Mouse (Mus musculus): Measurements from ENCODE around the gene Nt5e. TPM values are rescaled to one million over a fixed set of nuclear protein-coding genes. Genes with fewer than 3 reads are reported as not detected.
A peak's percentile ranks its signal among the peaks of the same experiment; 100 is the strongest.

The Nt5e gene
- polyA plus RNA-seq, 1 experiment, result 16.1 TPM

DNA sequence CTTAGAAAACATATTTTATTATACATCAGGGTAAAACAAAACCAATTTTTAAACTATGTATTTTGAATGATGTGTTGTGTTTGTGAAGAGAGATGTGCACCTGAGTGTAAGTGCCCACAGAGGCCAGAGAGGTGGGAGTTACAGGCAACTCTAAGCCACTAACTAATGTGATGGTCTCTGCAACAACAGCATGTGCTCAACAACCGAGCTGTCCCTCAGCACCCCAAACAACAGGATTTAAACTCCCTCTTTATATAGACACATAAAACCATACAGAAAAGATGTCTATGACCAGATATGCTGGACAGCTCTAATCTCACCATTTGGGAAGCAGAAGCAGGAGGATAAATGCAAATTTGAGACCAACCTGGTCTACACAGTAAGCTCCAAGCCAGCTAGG is 53.5 kb downstream of the Nt5e start:
- DNase-seq, result no peak
- no peaks in the 10 kb centered on the region for H3K27me3 ChIP-seq (replicated peaks; ENCODE audit: control insufficient read depth, insufficient read depth, low read length)
- no peaks in the 10 kb centered on the region for H3K4me1 ChIP-seq (ENCODE audit: control insufficient read depth, insufficient read depth, low read length)
- TF ChIP-seq CTCF (conservative IDR thresholded peaks at IDR 0.05; ENCODE audit: insufficient read depth, insufficient read length, low read depth, low read length), result no peak
- TF ChIP-seq POLR2A (IDR thresholded peaks at IDR 0.05; ENCODE audit: low read depth, low read length), result no peak
- peaks cover 4% of the 10 kb centered on the region for H3K36me3 ChIP-seq (ENCODE audit: control insufficient read depth, insufficient read depth, low read length)
- H3K4me3 ChIP-seq (ENCODE audit: insufficient read depth, low read depth, low read length), result no peak overlapping the region
- WGBS, result 80% methylated on average over 1 of the region's 1 CpGs
- no peak overlapping the region for H3K27ac ChIP-seq (ENCODE audit: insufficient read depth, low read depth, low read length)

DNA sequence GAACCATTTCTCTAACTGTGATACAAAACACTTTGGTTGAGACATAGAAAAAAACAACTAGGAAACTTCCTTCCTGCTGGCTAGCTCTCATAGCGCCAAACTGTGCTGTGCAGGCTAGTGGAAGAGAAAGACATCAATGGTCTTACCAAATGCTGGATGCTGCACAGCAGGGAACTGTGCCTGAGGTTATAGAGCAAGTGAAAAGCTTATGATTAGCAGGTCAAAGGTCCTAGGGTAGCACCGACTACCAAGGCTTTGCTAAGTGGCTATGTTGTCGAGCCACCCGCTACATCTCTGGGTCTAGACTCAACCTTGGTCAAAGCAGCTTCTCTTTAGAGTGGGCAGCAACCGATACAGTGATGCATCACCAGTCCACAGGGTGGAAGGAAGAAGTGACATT is 61.8 kb downstream of the Nt5e start:
- no peaks in the 10 kb centered on the region for H3K4me1 ChIP-seq (ENCODE audit: control insufficient read depth, insufficient read depth, low read length)
- no peak for TF ChIP-seq POLR2A (IDR thresholded peaks at IDR 0.05; ENCODE audit: low read depth, low read length)
- no peak for TF ChIP-seq CTCF (conservative IDR thresholded peaks at IDR 0.05; ENCODE audit: insufficient read depth, insufficient read length, low read depth, low read length)
- no peak for DNase-seq
- no peaks in the 10 kb centered on the region for H3K27me3 ChIP-seq (replicated peaks; ENCODE audit: control insufficient read depth, insufficient read depth, low read length)
- no peak overlapping the region for H3K27ac ChIP-seq (ENCODE audit: insufficient read depth, low read depth, low read length)
- no peak overlapping the region for H3K4me3 ChIP-seq (ENCODE audit: insufficient read depth, low read depth, low read length)
- WGBS, result 89% methylated on average over 5 of the region's 5 CpGs
- H3K36me3 ChIP-seq (ENCODE audit: control insufficient read depth, insufficient read depth, low read length), result peaks cover 5% of the 10 kb centered on the region

DNA sequence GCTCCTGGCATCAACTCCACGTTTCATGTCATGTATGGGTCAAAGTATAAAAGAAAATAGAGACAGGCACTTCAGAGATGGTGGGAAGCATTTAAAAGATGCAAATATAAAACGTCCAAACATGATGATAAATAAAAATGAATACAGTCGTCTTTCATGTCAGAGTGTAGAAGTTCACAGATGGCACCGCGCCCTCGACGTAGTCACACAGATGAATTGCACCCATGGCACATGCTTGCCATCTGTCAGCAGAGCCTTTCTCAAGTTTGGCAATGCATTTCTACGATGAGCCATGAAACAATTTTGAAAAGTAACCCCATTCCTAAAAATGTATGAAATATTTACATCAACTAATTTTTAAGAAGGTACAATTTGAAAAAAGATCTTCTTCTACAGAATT is 67.9 kb downstream of the Nt5e start:
- H3K36me3 ChIP-seq (ENCODE audit: control insufficient read depth, insufficient read depth, low read length), result peaks cover 7% of the 10 kb centered on the region
- no peaks in the 10 kb centered on the region for H3K27me3 ChIP-seq (replicated peaks; ENCODE audit: control insufficient read depth, insufficient read depth, low read length)
- H3K27ac ChIP-seq (ENCODE audit: insufficient read depth, low read depth, low read length), result no peak overlapping the region
- H3K4me3 ChIP-seq (ENCODE audit: insufficient read depth, low read depth, low read length), result no peak overlapping the region
- 83% methylated on average over 8 of the region's 8 CpGs for WGBS
- no peak for TF ChIP-seq CTCF (conservative IDR thresholded peaks at IDR 0.05; ENCODE audit: insufficient read depth, insufficient read length, low read depth, low read length)
- TF ChIP-seq POLR2A (IDR thresholded peaks at IDR 0.05; ENCODE audit: low read depth, low read length), result no peak
- DNase-seq, result no peak
- no peaks in the 10 kb centered on the region for H3K4me1 ChIP-seq (ENCODE audit: control insufficient read depth, insufficient read depth, low read length)

DNA sequence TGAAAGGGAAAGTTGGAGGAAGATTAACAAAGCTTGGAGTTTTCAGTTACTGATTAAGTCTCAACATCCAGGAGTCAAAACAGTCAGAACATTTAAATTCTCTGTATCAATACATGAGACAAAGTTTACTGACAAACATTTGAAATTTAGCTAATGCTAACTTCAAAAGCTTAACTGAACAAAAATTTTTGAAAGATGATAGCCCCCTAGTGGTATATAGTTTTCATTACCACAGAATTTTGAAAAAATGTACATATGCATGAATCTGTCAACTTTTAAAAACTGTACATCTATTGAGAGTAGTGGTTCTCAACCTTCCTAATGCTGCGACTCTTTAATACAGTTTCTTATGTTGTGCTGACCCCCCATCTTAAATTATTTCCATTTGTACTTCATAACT is 71.5 kb downstream of the Nt5e start:
- Histone ChIP-seq H3K4me1 (ENCODE audit: control insufficient read depth, insufficient read depth, low read length) (no peaks in the 10 kb centered on the region), H3K27ac (ENCODE audit: insufficient read depth, low read depth, low read length) (no peak overlapping the region), H3K4me3 (ENCODE audit: insufficient read depth, low read depth, low read length) (no peak overlapping the region), H3K27me3 (replicated peaks; ENCODE audit: control insufficient read depth, insufficient read depth, low read length) (no peaks in the 10 kb centered on the region), H3K36me3 (ENCODE audit: control insufficient read depth, insufficient read depth, low read length) (peaks cover 9% of the 10 kb centered on the region)
- no peak for TF ChIP-seq CTCF (conservative IDR thresholded peaks at IDR 0.05; ENCODE audit: insufficient read depth, insufficient read length, low read depth, low read length)
- no peak for TF ChIP-seq POLR2A (IDR thresholded peaks at IDR 0.05; ENCODE audit: low read depth, low read length)
- DNase-seq, result no peak
- 85% methylated on average over 1 of the region's 1 CpGs for WGBS

DNA sequence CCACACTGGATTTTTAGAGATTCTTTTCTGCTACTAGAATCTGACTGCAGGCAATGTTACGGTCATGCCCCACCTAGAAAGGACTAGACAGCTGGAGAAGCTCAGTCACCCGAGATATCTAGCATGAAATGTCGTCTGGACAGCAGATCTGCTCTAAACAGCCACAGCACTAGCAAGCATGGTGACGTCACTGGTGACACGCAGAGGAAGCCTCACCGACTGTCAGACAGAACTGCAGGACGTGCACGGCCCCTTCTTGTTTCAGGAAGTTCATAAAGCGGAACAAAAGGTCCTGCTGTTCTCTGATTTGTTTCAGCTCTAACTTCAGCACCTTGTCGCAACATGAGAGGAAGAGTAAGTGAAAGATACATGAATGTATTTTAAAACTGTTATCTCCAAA is 77.1 kb downstream of the Nt5e start:
- Histone ChIP-seq H3K27ac (ENCODE audit: insufficient read depth, low read depth, low read length) (no peak overlapping the region), H3K36me3 (ENCODE audit: control insufficient read depth, insufficient read depth, low read length) (peaks cover 4% of the 10 kb centered on the region; the same call in 1 of the 2 replicates), H3K4me3 (ENCODE audit: insufficient read depth, low read depth, low read length) (no peak overlapping the region), H3K4me1 (ENCODE audit: control insufficient read depth, insufficient read depth, low read length) (no peaks in the 10 kb centered on the region), H3K27me3 (replicated peaks; ENCODE audit: control insufficient read depth, insufficient read depth, low read length) (no peaks in the 10 kb centered on the region)
- peak; percentile 6 for DNase-seq
- TF ChIP-seq POLR2A (IDR thresholded peaks at IDR 0.05; ENCODE audit: low read depth, low read length) (no peak), CTCF (conservative IDR thresholded peaks at IDR 0.05; ENCODE audit: insufficient read depth, insufficient read length, low read depth, low read length) (no peak)
- 54% methylated on average over 10 of the region's 10 CpGs for WGBS

DNA sequence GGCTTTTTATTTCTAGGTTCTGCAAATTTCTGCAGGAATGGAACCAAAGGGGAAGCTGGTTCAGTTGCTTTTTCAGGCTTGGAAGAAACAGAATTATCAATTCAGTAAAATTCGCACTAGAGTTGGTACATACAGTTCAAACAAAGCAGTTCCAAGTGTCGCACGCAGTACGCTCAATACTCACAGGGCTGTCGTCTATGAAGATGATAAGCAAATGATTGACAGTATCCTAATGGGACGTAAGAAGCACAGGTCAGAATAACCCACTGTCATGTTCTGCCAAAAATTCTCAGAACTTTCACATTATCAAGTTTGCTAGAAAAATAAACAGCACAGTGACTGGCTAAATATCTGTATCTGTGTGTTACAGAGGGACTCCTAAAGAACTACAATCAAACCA is 77.5 kb downstream of the Nt5e start:
- no peak for TF ChIP-seq CTCF (conservative IDR thresholded peaks at IDR 0.05; ENCODE audit: insufficient read depth, insufficient read length, low read depth, low read length)
- TF ChIP-seq POLR2A (IDR thresholded peaks at IDR 0.05; ENCODE audit: low read depth, low read length), result no peak
- no peak for DNase-seq
- Histone ChIP-seq H3K36me3 (ENCODE audit: control insufficient read depth, insufficient read depth, low read length) (peaks cover 4% of the 10 kb centered on the region; the same call in 1 of the 2 replicates), H3K4me1 (ENCODE audit: control insufficient read depth, insufficient read depth, low read length) (no peaks in the 10 kb centered on the region), H3K4me3 (ENCODE audit: insufficient read depth, low read depth, low read length) (no peak overlapping the region), H3K27me3 (replicated peaks; ENCODE audit: control insufficient read depth, insufficient read depth, low read length) (no peaks in the 10 kb centered on the region), H3K27ac (ENCODE audit: insufficient read depth, low read depth, low read length) (no peak overlapping the region)
- WGBS, result 91% methylated on average over 6 of the region's 6 CpGs

DNA sequence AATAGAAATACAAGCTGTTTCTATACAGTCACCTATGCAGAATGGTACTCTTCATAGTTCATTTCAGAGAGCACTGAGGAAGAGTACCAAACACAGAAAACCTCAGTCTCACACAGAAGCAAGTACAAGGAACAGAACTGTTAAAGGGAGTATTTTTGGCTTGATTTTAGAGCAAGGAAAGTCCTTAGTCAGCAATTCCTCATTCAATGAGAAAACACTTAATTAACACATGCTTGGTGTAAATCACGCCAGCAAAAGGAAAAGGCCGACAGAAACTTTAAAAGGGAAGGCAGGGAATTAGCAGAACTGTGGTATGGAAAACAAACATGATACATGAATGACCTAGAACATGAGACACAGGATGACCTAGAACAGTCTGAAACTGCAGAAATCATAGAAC is 83.0 kb downstream of the Nt5e start:
- H3K27ac ChIP-seq (ENCODE audit: insufficient read depth, low read depth, low read length), result no peak overlapping the region
- H3K27me3 ChIP-seq (replicated peaks; ENCODE audit: control insufficient read depth, insufficient read depth, low read length), result no peaks in the 10 kb centered on the region
- H3K4me1 ChIP-seq (ENCODE audit: control insufficient read depth, insufficient read depth, low read length), result no peaks in the 10 kb centered on the region
- peaks cover 1% of the 10 kb centered on the region; the same call in 1 of the 2 replicates for H3K36me3 ChIP-seq (ENCODE audit: control insufficient read depth, insufficient read depth, low read length)
- TF ChIP-seq POLR2A (IDR thresholded peaks at IDR 0.05; ENCODE audit: low read depth, low read length) (no peak), CTCF (conservative IDR thresholded peaks at IDR 0.05; ENCODE audit: insufficient read depth, insufficient read length, low read depth, low read length) (no peak)
- DNase-seq, result no peak
- 62% methylated on average over 2 of the region's 2 CpGs for whole genome bisulfite sequencing
- H3K4me3 ChIP-seq (ENCODE audit: insufficient read depth, low read depth, low read length), result no peak overlapping the region

DNA sequence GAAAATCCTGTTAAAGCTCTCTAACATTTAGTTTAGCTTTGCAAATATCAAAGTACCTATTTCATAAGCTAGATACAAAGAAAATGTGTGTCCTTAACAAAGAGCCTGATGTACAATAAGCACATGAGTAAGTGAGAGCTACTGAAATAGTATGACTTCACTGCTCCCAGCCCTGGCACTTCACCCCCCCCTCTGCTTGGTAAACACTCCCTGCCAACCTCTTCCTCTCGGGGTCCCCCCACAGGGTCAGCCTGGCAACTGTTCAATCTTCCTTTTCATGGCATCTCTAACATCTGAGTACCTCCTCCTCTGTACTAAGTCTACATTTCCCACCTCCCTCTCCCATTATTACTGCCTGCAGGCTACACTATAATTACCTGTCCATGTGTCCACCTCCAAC is 89.8 kb downstream of the Nt5e start:
- Histone ChIP-seq H3K27me3 (replicated peaks; ENCODE audit: control insufficient read depth, insufficient read depth, low read length) (no peaks in the 10 kb centered on the region), H3K4me1 (ENCODE audit: control insufficient read depth, insufficient read depth, low read length) (no peaks in the 10 kb centered on the region), H3K36me3 (ENCODE audit: control insufficient read depth, insufficient read depth, low read length) (0 out of 2 replicates have a peak, but pooled peaks cover 1% of the 10 kb centered on the region), H3K27ac (ENCODE audit: insufficient read depth, low read depth, low read length) (no peak overlapping the region), H3K4me3 (ENCODE audit: insufficient read depth, low read depth, low read length) (no peak overlapping the region)
- DNase-seq, result no peak
- TF ChIP-seq CTCF (conservative IDR thresholded peaks at IDR 0.05; ENCODE audit: insufficient read depth, insufficient read length, low read depth, low read length) (no peak), POLR2A (IDR thresholded peaks at IDR 0.05; ENCODE audit: low read depth, low read length) (no peak)
- 61% methylated on average over 1 of the region's 1 CpGs for WGBS

Other genes starting within 250 kb of the Nt5e start
- gene Snx14, start 111.8 kb downstream of the Nt5e start, polyA plus RNA-seq (2012; rRNA removed), result 12.7 and 15.8 TPM in 2 replicates
- 0.41 and 0.75 TPM in 2 replicates for gene Gm20537, start 129.4 kb downstream of the Nt5e start, polyA plus RNA-seq (2012; rRNA removed)
- gene Syncrip, start 155.4 kb downstream of the Nt5e start, polyA plus RNA-seq (2012; rRNA removed), result 3.1 and 7.2 TPM in 2 replicates
- gene Zfp949, start 220.8 kb downstream of the Nt5e start, polyA plus RNA-seq (2012; rRNA removed), result 3.4 and 4.4 TPM in 2 replicates

All from kidney, adult 2 months (tissue).